Mouse (Mus musculus) heart, embryonic 11.5 days (tissue): ENCODE measurements around the gene Grid1. TPM values are rescaled to one million over a fixed set of nuclear protein-coding genes. Genes with fewer than 3 reads are reported as not detected.
A peak's percentile ranks its signal among the peaks of the same experiment; 100 is the strongest.

Experiments
- ATAC-seq: fragments of 200-750 bp; cut with Nextera tagmentation; replicated peaks from 2 replicates; pipeline ENCODE4 v1.8.0; 2017; ENCODE audit warnings: moderate library complexity; ENCODE audit not compliant: insufficient number of reproducible peaks, low FRiP score, low TSS enrichment
- H3K27ac ChIP-seq: fragments of 300-500 bp; sonication (generic); 2 replicates; pipeline ENCODE4 v1.5.1; 2014; ENCODE audit warnings: mild to moderate bottlenecking, low read depth, low read length
- H3K27me3 ChIP-seq: fragments of 300-500 bp; sonication (generic); 2 replicates; pipeline ENCODE4 v1.6.1; 2014; ENCODE audit warnings: mild to moderate bottlenecking, low read length, mixed read lengths; ENCODE audit not compliant: control insufficient read depth, insufficient read depth
- H3K36me3 ChIP-seq: fragments of 300-500 bp; sonication (generic); 2 replicates; pipeline ENCODE4 v1.6.1; 2014; ENCODE audit warnings: mild to moderate bottlenecking, low read length, moderate library complexity, mixed read lengths; ENCODE audit not compliant: control insufficient read depth, insufficient read depth
- H3K4me1 ChIP-seq: fragments of 300-500 bp; sonication (generic); 2 replicates; pipeline ENCODE4 v1.6.1; 2014; ENCODE audit warnings: low read length; ENCODE audit not compliant: control insufficient read depth, insufficient read depth
- H3K4me2 ChIP-seq: fragments of 300-500 bp; sonication (generic); 2 replicates; pipeline ENCODE4 v1.6.1; 2014; ENCODE audit warnings: mild to moderate bottlenecking, moderate library complexity
- H3K4me3 ChIP-seq: fragments of 300-500 bp; sonication (generic); 2 replicates; pipeline ENCODE4 v1.5.1; 2014; ENCODE audit warnings: low read depth, low read length
- H3K9ac ChIP-seq: fragments of 300-500 bp; sonication (generic); 2 replicates; pipeline ENCODE4 v1.6.1; 2014; ENCODE audit warnings: mild to moderate bottlenecking, low read depth, low read length, moderate library complexity
- H3K9me3 ChIP-seq: fragments of 300-500 bp; sonication (generic); replicated peaks from 2 replicates; pipeline ENCODE4 v1.6.1; 2016; ENCODE audit warnings: low read length; ENCODE audit not compliant: control insufficient read depth
- WGBS: fragments of 180-500 bp; shearing (Covaris S2); extraction: QIAGEN DNeasy Blood & Tissue Kit; methylation state at CpG from one replicate; pipeline ENCODE4 v1.1.7; 2014; ENCODE audit not compliant: insufficient replicate concordance; 5-methylcytosine and 5-hydroxymethylcytosine counted together
- microRNA counts: library from miRNA; unstranded; fragments of <30 nt; microRNA quantifications from one replicate; lab custom pipeline; 2015
- microRNA-seq: library from miRNA; unstranded; fragments of <30 nt; microRNA quantifications from one replicate; pipeline ENCODE4, GENCODE M21; 2016; ENCODE audit warnings: borderline number of aligned reads
- polyA plus RNA-seq: library from polyadenylated mRNA; unstranded; fragments of >200 nt; fragmentation: Nextera tagmentation; extraction: Ambion mirVana; gene quantifications from 2 replicates; pipeline ENCODE4 v1.2.1, GENCODE M21; 2014

Gene Grid1
- polyA plus RNA-seq, 1 experiment from 2014 or later, result 0.57 TPM

DNA sequence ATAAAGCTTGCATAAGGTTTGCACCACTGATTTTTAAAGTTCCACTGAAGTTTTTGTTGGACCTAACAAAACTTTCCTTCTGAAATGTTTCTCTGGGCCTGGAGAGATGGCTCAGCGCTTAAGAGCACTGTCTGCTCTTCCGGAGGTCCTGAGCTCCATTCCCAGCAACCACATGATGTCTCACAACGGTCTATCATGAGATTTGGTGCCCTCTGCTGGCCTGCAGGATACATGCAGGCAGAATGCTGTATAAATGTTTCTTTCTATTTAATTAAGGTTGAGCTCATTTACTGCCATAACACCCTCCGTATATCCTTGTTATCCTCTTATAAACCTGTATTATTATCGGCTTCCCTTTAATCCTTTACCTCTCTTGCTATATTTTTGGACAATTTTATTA is 805.8 kb downstream of the Grid1 start:
- no peak overlapping the region for H3K9ac ChIP-seq
- H3K27me3 ChIP-seq, result no peaks in the 10 kb centered on the region
- 85% methylated on average over 5 of the region's 5 CpGs for WGBS
- H3K4me1 ChIP-seq, result no peaks in the 10 kb centered on the region
- no peaks in the 10 kb centered on the region for H3K36me3 ChIP-seq
- no peak overlapping the region for H3K27ac ChIP-seq
- no peaks in the 10 kb centered on the region; the same call in 1 of the 2 replicates for H3K9me3 ChIP-seq
- no peak overlapping the region for H3K4me3 ChIP-seq
- no peak overlapping the region for H3K4me2 ChIP-seq
- ATAC-seq, result no peak

MicroRNA genes within 50 kb of the gene (microRNA counts, 519-probe panel; counts per million panel counts)
- 32.2 counts per million for microRNA mmu-miR-346 (lab: Ali Mortazavi, UCI)

Small RNAs within 50 kb of the gene (microRNA-seq; reads per million reads assigned to microRNA genes)
- 28.4 reads per million, percentile 53 among the genes with 10 or more reads in this experiment for gene Mir346

Other genes with a start within 250 kb of the Grid1 start
- 221 and 225 TPM in 2 replicates for gene Ldb3, start 231.4 kb upstream of the Grid1 start, polyA plus RNA-seq
- 4.1 and 4.2 TPM in 2 replicates for gene Opn4, start 220.0 kb upstream of the Grid1 start, polyA plus RNA-seq
- 22.2 and 23.7 TPM in 2 replicates for gene Wapl, start 146.2 kb upstream of the Grid1 start, polyA plus RNA-seq